Mouse (Mus musculus) layer of hippocampus, postnatal 25 days (tissue): ENCODE measurements around the gene Fchsd2. TPM values are rescaled to one million over a fixed set of nuclear protein-coding genes. Genes with fewer than 3 reads are reported as not detected.
"Not testable (repeated sequence)": the region's sequence is repeated elsewhere in the genome, so short reads cannot be mapped to it uniquely, and the experiment has no call there.

Experiments
- DNase-seq, 2 experiments: peaks; one replicate each; pipeline ENCODE4 v3.0.0; 2022; ENCODE audit warnings: mixed read lengths in 2 of 2, low spot score in 1 of 2; ENCODE audit errors: extremely low spot score in 1 of 2
- total RNA-seq, 2 experiments: library from RNA; stranded (reverse); gene quantifications; 2 replicates each; pipeline ENCODE4 v1.2.3; 2021

The Fchsd2 gene
- total RNA-seq, 2 experiments from 2014 or later, result 33.0 to 41.8 TPM

DNA sequence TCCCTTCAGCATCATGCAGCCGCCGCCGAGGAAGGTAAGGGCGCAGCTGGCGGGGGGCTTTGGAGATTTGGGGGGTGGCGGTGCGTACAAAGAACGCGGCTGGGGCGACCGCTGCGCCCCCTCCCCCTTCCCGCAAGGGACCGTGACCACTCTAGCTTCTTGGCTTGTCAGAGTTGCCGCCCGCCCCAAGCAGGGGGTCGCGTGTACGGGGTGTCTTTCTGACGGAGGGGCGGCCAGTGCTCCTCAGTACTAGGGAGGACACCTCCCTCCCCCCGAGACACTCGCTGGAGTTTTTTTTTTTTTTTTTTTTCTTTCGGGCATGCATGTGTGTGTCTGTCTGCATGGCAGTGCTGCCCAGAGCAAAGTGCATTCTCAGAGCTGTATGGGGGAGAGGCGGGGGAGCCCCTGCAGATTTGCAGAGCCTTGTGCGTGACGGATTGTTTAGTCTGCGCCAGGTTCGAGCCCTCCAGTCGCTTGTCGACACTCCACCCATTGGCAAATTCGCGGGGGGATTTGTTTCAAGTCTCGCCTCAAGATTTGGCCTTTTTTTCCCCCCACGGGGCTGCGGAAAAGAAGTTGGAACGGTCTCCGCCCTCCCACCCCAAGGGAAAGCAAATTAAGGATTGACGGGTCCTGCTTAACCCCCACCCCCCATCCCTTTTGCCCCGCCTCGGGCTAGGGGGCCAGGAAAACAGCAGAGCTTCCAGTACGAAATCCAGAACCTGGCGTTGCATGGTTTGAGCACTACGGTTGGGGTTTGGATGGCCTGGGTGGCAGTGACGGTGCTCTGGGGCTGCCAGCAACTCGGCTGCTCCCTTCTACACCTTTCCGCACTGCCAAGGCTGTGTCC is 16.6 kb downstream of the Fchsd2 start:
- peak; percentile 9 to 51 for DNase-seq

DNA sequence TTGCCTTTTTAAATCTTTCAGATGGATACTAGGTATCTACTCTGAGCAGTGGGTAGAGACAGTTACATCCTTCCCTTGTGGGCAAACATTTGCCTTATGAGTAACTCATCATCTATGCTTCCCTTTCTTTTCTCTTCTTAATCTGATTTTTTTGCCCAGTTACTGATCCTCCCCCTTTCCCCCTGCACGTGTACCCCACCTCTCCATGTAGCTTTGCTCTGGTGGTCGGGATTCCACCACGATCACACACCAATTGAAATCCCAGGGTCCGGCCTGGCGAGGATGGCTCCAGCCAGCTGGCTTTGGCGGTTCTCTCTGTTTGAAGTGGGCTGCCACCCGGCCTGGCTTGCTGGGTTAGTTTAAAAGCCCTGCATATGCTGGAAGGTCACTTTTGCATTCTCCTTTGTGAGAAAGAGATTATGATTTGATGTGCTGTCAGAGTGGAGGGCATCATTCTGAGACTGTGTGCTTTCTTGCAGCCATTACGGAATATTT is 17.2 kb downstream of the Fchsd2 start:
- DNase-seq, result no peak

- DNase-seq, result no peak
Observed at GRCm38 (mm10) chr7:101113410-101113809, 20.7 kb downstream of the Fchsd2 start.

DNA sequence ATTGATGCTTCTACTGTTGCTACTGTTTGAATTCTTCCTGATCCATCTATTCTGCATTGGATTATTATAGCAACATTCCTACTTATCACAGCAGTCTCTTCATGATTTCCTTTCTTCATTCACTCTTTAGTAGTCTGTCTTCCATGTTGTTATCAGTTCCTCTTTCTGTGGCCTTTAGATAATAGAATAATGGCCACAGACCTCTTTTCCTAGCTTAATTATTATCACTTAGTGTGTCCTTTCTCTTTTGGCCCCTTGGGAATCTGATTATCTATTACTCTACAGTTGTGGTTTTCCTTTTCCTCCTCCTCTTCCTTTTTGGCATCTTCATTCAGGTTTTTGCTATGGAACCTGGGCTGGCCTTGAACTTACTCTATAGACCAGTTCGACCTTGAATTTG is 21.7 kb downstream of the Fchsd2 start:
- no peak for DNase-seq

DNA sequence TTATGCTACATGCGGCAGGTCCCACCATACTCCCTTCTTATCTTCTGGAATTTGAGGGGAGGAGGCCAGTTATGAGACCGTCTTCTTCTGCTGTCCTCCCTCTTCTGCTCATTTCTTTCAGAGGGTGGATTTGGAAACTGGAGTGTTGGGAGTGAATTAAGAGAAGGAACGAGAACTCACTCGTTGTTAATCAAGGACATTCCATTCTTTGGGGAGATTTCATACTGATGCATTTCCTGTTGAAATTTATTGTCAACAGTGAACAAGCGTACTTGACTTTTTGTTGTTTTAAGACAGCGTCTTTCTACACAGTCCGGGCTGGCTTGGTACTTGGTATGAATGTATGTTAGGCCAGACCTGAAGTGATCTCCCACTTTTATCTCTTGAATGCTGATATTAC is 26.7 kb downstream of the Fchsd2 start:
- no peak for DNase-seq

DNA sequence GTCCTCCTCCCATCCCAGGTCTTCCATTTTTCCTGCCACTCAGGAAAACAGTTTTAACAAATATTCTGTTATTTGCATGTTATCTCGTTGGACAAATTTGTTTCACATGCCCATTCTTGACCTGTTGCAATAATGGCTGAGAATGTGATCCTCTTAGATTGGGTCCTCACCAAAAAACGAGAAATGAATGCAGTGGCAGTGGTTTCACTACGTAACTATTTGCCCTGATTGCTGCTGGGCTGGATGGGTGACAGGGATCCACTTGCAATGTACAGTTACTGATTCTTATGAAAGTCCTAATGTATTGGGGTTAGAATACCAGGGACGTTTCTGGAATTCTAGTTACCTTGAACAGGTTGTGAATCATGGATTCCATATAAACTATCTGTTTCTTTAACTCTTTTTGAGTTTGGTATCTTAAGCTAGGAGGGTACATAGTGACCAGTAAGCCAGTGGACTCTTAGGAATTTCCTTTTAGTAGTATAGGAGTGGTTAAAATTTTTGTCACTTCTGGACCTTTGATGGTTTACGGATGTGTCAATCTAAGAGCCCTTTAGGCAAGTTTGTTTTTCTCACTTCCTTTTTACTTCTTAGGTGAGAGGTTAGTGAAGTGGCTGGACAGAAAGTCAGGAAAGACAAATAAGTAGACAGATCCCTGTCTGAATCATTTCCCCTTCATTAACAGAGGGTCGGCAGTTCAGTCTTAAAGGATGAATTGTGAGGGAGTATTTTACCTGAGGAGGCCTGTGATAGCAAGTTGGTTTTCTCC is 31.1 kb downstream of the Fchsd2 start:
- no peak for DNase-seq

DNA sequence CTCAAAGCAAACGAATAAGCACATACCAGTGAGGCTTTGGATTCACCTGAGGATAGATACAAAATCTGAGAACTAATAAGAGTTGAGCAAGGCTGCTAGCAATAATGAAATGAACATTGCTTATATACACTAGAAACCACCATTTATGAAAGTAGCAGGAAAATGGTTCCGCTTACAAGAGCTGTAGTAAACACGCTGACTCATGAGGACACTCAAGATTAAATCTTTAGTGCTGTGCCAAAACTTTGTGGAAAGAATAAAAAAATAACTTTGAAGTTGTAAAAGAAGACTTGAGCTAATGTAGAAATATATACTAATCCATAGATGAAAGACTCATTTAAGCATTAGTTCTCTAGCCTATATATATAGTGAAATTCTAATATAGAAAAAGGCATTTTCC is 35.1 kb downstream of the Fchsd2 start:
- no peak for DNase-seq

DNA sequence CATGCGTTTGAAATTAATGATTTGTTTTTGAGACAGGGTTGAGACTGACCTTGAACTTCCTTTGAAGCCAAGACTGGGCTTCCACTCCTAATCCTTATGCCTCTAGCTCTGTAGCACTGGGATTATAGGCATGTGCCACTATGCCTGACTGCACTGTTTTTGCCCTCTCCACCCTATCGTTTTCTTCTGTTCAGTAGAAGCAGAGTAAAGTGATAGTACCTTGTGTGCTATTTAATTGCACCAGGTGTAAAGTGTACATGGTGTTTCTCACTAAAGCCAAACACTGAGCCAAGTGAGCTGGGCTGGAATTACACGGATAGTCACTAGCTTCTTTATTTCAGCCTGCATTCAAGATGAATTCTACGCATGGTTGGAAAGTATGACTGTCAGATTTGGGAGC is 35.9 kb downstream of the Fchsd2 start:
- no peak for DNase-seq

DNA sequence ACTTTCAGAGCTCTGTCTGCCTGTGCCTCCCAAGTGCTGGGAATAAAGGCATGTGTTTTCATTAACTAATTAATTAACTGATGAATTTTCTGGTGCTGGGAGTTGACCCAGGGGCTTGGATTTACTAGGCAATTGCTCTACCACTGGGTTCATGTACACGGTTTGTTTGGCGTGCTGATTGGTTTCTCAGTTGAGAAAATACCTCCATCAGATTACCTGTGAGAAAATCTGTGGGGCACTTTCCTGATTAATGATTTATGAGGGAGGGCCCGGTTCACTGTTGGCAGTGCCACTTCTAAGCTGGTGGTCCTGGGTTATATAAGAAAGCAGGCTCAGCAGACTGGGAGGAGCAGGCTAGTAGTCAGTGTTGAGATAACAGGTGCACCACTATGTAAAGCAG is 38.0 kb downstream of the Fchsd2 start:
- no peak for DNase-seq

GRCm38 (mm10) chr7:101131281-101131680 is 38.6 kb downstream of the Fchsd2 start:
- no peak for DNase-seq

- DNase-seq, result no peak
Observed at GRCm38 (mm10) chr7:101133591-101133990, 40.9 kb downstream of the Fchsd2 start.

DNA sequence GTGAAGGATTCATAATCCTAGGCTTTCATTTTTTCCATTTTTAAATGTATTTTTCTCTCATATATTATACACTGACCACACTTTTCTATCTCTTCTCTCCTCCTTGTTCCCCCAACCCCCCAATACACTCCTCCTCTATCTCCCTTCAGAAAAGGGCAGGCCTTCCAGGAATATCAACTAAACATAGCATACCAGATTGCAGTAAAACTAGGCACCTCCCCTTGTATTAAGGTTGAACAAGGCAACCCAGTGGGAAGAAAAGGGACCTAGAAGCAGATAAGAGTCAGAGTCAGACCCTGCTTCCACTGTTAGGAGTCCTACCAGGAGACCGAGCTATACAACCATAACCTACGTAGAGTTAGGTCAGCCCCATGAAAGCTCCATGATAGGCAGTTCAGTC is 41.5 kb downstream of the Fchsd2 start:
- DNase-seq, result no peak

GRCm38 (mm10) chr7:101138819-101139218 is 46.2 kb downstream of the Fchsd2 start:
- no peak for DNase-seq

GRCm38 (mm10) chr7:101142907-101143306 is 50.2 kb downstream of the Fchsd2 start:
- DNase-seq, result no peak

DNA sequence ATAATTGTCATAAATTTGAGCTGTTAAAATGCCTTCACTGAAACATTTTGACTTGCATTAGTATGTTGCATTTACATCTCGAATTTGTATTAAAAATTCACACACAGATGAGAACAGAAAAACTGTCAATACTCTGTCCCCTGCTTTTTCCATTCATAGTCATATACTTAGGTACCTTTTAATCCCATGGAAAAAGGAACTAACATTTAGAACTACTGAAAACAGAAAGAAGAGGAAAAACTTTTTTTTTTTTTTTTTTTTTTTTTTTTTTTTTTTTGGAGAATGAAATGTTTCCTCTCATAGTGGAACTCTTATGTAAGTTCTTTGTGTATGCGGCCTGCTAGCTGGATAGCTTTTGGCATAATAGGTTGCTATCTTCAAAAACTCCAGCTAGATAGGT is 51.6 kb downstream of the Fchsd2 start:
- DNase-seq, result no peak

DNA sequence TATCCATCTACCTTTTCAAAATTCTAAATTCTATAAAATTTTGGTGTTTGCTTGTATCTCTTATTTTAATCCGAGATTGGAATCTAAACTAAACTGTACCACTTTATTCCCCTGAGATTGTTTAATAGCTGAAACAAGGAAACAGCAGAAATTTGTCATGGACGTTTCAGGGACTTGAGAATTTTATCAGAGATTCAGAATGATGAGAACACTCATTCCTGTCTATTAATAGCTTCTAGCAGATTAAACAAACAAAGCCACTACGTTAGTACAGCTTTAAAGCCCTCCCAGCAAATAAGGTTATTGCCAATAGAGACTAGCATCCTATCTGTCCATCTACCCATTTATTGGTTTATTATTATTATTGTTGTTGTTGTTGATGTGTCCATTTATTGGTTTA is 56.4 kb downstream of the Fchsd2 start:
- no peak for DNase-seq

DNA sequence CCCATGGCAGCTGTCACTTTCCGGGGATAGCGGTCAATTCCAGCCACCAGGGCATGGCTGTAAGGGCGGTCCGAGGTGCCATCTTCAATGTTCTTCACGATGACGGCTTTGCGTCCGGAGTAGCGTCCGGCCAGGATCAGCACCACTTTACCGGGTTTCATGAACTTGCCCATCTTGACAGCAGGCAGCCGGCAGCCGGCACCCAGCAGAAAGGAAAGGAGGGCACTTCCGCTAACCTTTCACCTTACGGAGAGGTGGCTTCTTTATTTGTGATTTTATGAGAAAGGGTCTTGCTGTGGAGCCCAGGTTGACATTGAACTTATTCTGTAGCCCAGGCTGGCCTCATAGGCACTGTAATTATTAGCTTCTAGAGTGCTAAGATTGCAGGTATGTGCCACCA is 62.2 kb downstream of the Fchsd2 start:
- DNase-seq, result not testable (repeated sequence)

GRCm38 (mm10) chr7:101155284-101155683 is 62.6 kb downstream of the Fchsd2 start:
- DNase-seq, result no peak

DNA sequence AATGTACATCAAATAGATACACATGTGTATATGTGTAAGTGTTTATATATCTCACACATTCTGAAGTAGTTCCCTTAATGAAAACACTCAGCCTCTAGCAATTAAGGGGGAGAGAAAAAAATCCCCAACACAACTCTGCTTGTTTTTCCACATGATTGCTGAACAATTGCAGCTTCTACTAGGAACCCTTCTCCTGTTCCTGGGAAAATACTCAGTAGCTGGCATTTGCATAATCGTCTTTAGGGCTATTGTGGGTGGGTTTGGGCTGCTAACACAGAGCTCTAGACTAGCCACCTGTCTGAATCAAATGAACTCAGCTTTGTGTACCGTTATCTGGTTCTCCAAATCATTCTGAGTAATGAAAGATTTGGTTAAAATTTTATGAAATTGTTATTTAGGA is 67.6 kb downstream of the Fchsd2 start:
- DNase-seq, result no peak

DNA sequence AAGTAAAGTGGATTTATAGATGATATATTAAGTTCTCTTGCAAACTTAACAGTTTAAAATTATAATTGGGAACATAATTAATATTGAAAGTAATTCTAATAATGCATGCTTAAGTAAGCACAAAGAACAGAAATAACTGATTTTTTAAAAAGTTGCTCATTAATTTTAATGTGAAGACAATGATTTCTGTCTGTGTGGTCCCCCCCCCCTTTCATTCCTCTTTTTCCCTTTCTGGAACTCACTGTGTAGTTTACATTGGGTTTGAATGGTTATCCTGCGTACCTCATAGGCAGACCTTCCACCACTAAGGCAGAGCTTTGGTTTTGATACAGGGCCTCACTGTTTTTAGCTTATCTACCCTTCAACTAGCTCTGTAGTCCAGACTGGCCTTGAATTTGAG is 70.1 kb downstream of the Fchsd2 start:
- no peak for DNase-seq

DNA sequence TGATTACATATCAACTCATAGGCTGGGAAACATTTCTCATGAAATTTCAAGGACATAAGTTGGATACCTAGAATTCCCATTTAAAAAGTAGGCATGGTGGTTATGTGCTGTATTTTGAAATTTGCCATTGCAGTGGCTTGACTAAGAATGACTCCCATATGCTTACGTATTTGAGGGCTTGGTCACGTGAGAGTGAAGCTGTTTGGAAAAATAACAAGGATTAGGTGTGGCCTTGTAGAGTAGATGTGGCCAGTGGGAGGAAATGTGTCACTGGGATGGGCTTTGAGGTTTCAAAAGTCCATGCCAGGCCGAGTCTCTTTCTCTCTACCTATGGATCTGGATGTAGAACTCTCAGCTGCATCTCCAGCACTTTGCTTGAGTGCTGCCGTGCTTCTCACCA is 71.2 kb downstream of the Fchsd2 start:
- no peak for DNase-seq

GRCm38 (mm10) chr7:101166568-101166967 is 73.9 kb downstream of the Fchsd2 start:
- no peak for DNase-seq
